Mouse (Mus musculus) c-Kit-positive CD71-positive TER-119-positive erythroid progenitor cells, embryonic 14.5 days (primary cell): ENCODE results near the gene Rara.
"Not testable (repeated sequence)": the region's sequence is repeated elsewhere in the genome, so short reads cannot be mapped to it uniquely, and the experiment has no call there.

ENCODE experiments used
- DNase-seq: peaks from one replicate; pipeline ENCODE4 v3.0.0-alpha.2; 2013; ENCODE audit warnings: low spot score

Gene Rara

GRCm38 (mm10) chr11:98969496-98969927 is 41.9 kb downstream of the Rara start:
- DNase-seq, result no peak

- DNase-seq, result no peak
Observed at GRCm38 (mm10) chr11:98970191-98970925, 42.7 kb downstream of the Rara start.

GRCm38 (mm10) chr11:98971316-98972031 is 43.9 kb downstream of the Rara start:
- DNase-seq, result no peak

GRCm38 (mm10) chr11:98972215-98972614 is 44.6 kb downstream of the Rara start:
- DNase-seq, result peak; percentile 69

- no peak for DNase-seq
Observed at GRCm38 (mm10) chr11:98972801-98973360, 45.3 kb downstream of the Rara start.

- no peak for DNase-seq
Observed at GRCm38 (mm10) chr11:98973584-98973983, 46.0 kb downstream of the Rara start.

GRCm38 (mm10) chr11:98974213-98974612 is 46.6 kb downstream of the Rara start:
- DNase-seq, result no peak

GRCm38 (mm10) chr11:98974871-98975719 is 47.5 kb downstream of the Rara start:
- peak; percentile 69 for DNase-seq

- no peak for DNase-seq
Observed at GRCm38 (mm10) chr11:98978526-98979148, 51.0 kb downstream of the Rara start.

GRCm38 (mm10) chr11:98979356-98979755 is 51.7 kb downstream of the Rara start:
- DNase-seq, result no peak

- DNase-seq, result no peak
Observed at GRCm38 (mm10) chr11:98981289-98981996, 53.8 kb downstream of the Rara start.

GRCm38 (mm10) chr11:98981997-98982772 is 54.6 kb downstream of the Rara start:
- no peak for DNase-seq

GRCm38 (mm10) chr11:98982773-98983133 is 55.1 kb downstream of the Rara start, which contains the start of gene Gjd3:
Gene Gjd3, minus strand, starts transcription at chr11:98983016.
- DNase-seq, result no peak

GRCm38 (mm10) chr11:98983551-98983950 is 55.9 kb downstream of the Rara start:
- no peak for DNase-seq

- DNase-seq, result no peak
Observed at GRCm38 (mm10) chr11:98985542-98985941, 57.9 kb downstream of the Rara start.

GRCm38 (mm10) chr11:98988260-98988659 is 60.6 kb downstream of the Rara start:
- not testable (repeated sequence) for DNase-seq

GRCm38 (mm10) chr11:98990866-98991265 is 63.2 kb downstream of the Rara start:
- no peak for DNase-seq

GRCm38 (mm10) chr11:98995987-98996386 is 68.4 kb downstream of the Rara start:
- DNase-seq, result no peak

- DNase-seq, result no peak
Observed at GRCm38 (mm10) chr11:98997659-98998058, 70.0 kb downstream of the Rara start.

GRCm38 (mm10) chr11:98998776-98999175 is 71.2 kb downstream of the Rara start:
- no peak for DNase-seq
